20 mouse cellular contexts compared by ENCODE assay signal in genomic region chr5:113493997-113494396, GRCm38 (mm10). TPM values are rescaled to one million over a fixed set of nuclear protein-coding genes. Genes with fewer than 3 reads are reported as not detected.
DNase-seq lines count a peak whose midpoint lies in the region; ATAC-seq and TF ChIP-seq lines count a peak whose summit lies in the region.
"Had no signal": no experiment of that assay in that cellular context is flagged by ENCODE, and none has a peak within 500 bp of the region (broad histone marks: within the 10 kb centered on the region; RNA-seq: fewer than 3 reads in every experiment).

No protein-coding gene starts in this region.

- no peaks in the 10 kb centered on the region for H3K27me3 ChIP-seq in forebrain, postnatal 0 days (ENCODE audit: insufficient read depth, low read length)
- peaks cover 50% of the 10 kb centered on the region for H3K27me3 ChIP-seq in forebrain, embryonic 10.5 days (ENCODE audit: poor library complexity, severe bottlenecking)
- H3K27me3 ChIP-seq in hindbrain, embryonic 12.5 days, result peaks cover 22% of the 10 kb centered on the region; the same call in 1 of the 2 replicates
- no peaks in the 10 kb centered on the region for H3K27me3 ChIP-seq in hindbrain, embryonic 15.5 days
- no peaks in the 10 kb centered on the region; the same call in 1 of the 2 replicates for H3K27me3 ChIP-seq in midbrain, postnatal 0 days (ENCODE audit: insufficient read depth, low read length)

- no peaks in the 10 kb centered on the region for H3K36me3 ChIP-seq in forebrain, postnatal 0 days (ENCODE audit: insufficient read depth)
- no peaks in the 10 kb centered on the region for H3K36me3 ChIP-seq in forebrain, embryonic 10.5 days (replicated peaks)
- no peaks in the 10 kb centered on the region for H3K36me3 ChIP-seq in hindbrain, embryonic 12.5 days
- no peaks in the 10 kb centered on the region for H3K36me3 ChIP-seq in hindbrain, embryonic 15.5 days
- no peaks in the 10 kb centered on the region for H3K36me3 ChIP-seq in midbrain, postnatal 0 days (ENCODE audit: insufficient read depth, low read length)
- H3K36me3 ChIP-seq: embryonic facial prominence, embryonic 13.5 days; G1E; limb, embryonic 12.5 days; liver, embryonic 13.5 days; lung, embryonic 15.5 days had no signal

- H3K9ac ChIP-seq in forebrain, postnatal 0 days, result no peak overlapping the region
- H3K9ac ChIP-seq in hindbrain, embryonic 12.5 days, result no peak overlapping the region
- H3K9ac ChIP-seq in hindbrain, embryonic 15.5 days, result no peak overlapping the region
- peak overlapping the region; percentile 37; the same call in 1 of the 2 replicates for H3K9ac ChIP-seq in midbrain, postnatal 0 days (replicated peaks; ENCODE audit: low read length, poor library complexity, severe bottlenecking)
- H3K9ac ChIP-seq: limb, embryonic 12.5 days; liver, embryonic 13.5 days; lung, embryonic 15.5 days had no signal

- no peak for ATAC-seq in forebrain, postnatal 0 days
- no peak for ATAC-seq in hindbrain, embryonic 12.5 days (ENCODE audit: low FRiP score)
- ATAC-seq in hindbrain, embryonic 15.5 days (ENCODE audit: low FRiP score, low read depth), result no peak
- ATAC-seq in midbrain, postnatal 0 days (ENCODE audit: low FRiP score), result no peak
- ATAC-seq: CD4-positive, CD25-positive, alpha-beta regulatory T cell, adult 4 months; intestine, embryonic 16.5 days had no signal

- 68% methylated on average over 8 of the region's 8 CpGs for WGBS in forebrain, postnatal 0 days
- 80% methylated on average over 8 of the region's 8 CpGs for WGBS in forebrain, embryonic 10.5 days
- WGBS in hindbrain, embryonic 12.5 days, result 76% methylated on average over 8 of the region's 8 CpGs
- WGBS in hindbrain, embryonic 15.5 days, result 74% methylated on average over 8 of the region's 8 CpGs
- 69% methylated on average over 8 of the region's 8 CpGs for WGBS in midbrain, postnatal 0 days

- H3K27ac ChIP-seq in forebrain, postnatal 0 days (ENCODE audit: low read depth, low read length), result no peak overlapping the region
- H3K27ac ChIP-seq in forebrain, embryonic 10.5 days, result no peak overlapping the region
- H3K27ac ChIP-seq in hindbrain, embryonic 12.5 days, result no peak overlapping the region
- H3K27ac ChIP-seq in hindbrain, embryonic 15.5 days (replicated peaks), result no peak overlapping the region
- H3K27ac ChIP-seq in midbrain, postnatal 0 days (ENCODE audit: low read depth, low read length), result no peak overlapping the region
- H3K27ac ChIP-seq: embryonic facial prominence, embryonic 13.5 days; limb, embryonic 12.5 days; liver, embryonic 13.5 days; lung, embryonic 15.5 days had no signal

- DNase-seq in forebrain, postnatal 0 days, result no peak
- DNase-seq in forebrain, embryonic 10.5 days (ENCODE audit: extremely low spot score, low spot score), result no peak
- DNase-seq in midbrain, postnatal 0 days (ENCODE audit: low spot score), result no peak
- DNase-seq in lung, postnatal 10 days, result no peak
- DNase-seq in layer of hippocampus, adult 18-20 months (ENCODE audit: low spot score in 2 of 2), result no peak
- DNase-seq: adrenal gland, postnatal 36 days; heart, postnatal 36 days; liver, embryonic 13.5 days; thymus, postnatal 25 days had no signal

- peaks cover 16% of the 10 kb centered on the region for H3K4me1 ChIP-seq in forebrain, postnatal 0 days (ENCODE audit: insufficient read depth)
- peaks cover 52% of the 10 kb centered on the region for H3K4me1 ChIP-seq in forebrain, embryonic 10.5 days
- H3K4me1 ChIP-seq in hindbrain, embryonic 12.5 days, result peaks cover 41% of the 10 kb centered on the region
- peaks cover 45% of the 10 kb centered on the region for H3K4me1 ChIP-seq in hindbrain, embryonic 15.5 days (replicated peaks)
- peaks cover 12% of the 10 kb centered on the region; the same call in 1 of the 2 replicates for H3K4me1 ChIP-seq in midbrain, postnatal 0 days (ENCODE audit: insufficient read depth, low read length)
- H3K4me1 ChIP-seq: liver, embryonic 13.5 days had no signal

- no peaks in the 10 kb centered on the region for H3K9me3 ChIP-seq in forebrain, postnatal 0 days (ENCODE audit: low read length)
- H3K9me3 ChIP-seq in forebrain, embryonic 10.5 days, result no peaks in the 10 kb centered on the region
- no peaks in the 10 kb centered on the region for H3K9me3 ChIP-seq in hindbrain, embryonic 12.5 days (replicated peaks)
- no peaks in the 10 kb centered on the region for H3K9me3 ChIP-seq in hindbrain, embryonic 15.5 days
- H3K9me3 ChIP-seq in midbrain, postnatal 0 days (ENCODE audit: low read length), result no peaks in the 10 kb centered on the region
- H3K9me3 ChIP-seq: embryonic facial prominence, embryonic 13.5 days; limb, embryonic 12.5 days; liver, embryonic 13.5 days; lung, embryonic 15.5 days had no signal

- TF ChIP-seq CTCF in forebrain, postnatal 0 days (IDR thresholded peaks at IDR 0.05; ENCODE audit: low read depth), result no peak
- no peak for TF ChIP-seq CTCF in midbrain, postnatal 0 days (IDR thresholded peaks at IDR 0.05)

- peak overlapping the region; percentile 83 for H3K4me2 ChIP-seq in forebrain, postnatal 0 days (ENCODE audit: low read depth)
- H3K4me2 ChIP-seq in hindbrain, embryonic 12.5 days (replicated peaks), result peak overlapping the region; percentile 84; the same call in 1 of the 2 replicates
- peak overlapping the region; percentile 66 for H3K4me2 ChIP-seq in hindbrain, embryonic 15.5 days
- H3K4me2 ChIP-seq in midbrain, postnatal 0 days (ENCODE audit: low read depth, low read length, poor library complexity, severe bottlenecking), result peak overlapping the region; percentile 85
- H3K4me2 ChIP-seq: heart, embryonic 11.5 days; limb, embryonic 12.5 days; liver, embryonic 13.5 days; lung, embryonic 15.5 days had no signal

- no peak overlapping the region for H3K4me3 ChIP-seq in forebrain, postnatal 0 days (ENCODE audit: low read depth, low read length)
- H3K4me3 ChIP-seq in forebrain, embryonic 10.5 days, result no peak overlapping the region
- no peak overlapping the region for H3K4me3 ChIP-seq in hindbrain, embryonic 12.5 days
- peak overlapping the region; percentile 6; the same call in 1 of the 2 replicates for H3K4me3 ChIP-seq in hindbrain, embryonic 15.5 days
- peak overlapping the region; percentile 66; the same call in 1 of the 2 replicates for H3K4me3 ChIP-seq in midbrain, postnatal 0 days (ENCODE audit: low read depth, low read length)
- H3K4me3 ChIP-seq: embryonic facial prominence, embryonic 13.5 days; limb, embryonic 12.5 days; liver, embryonic 13.5 days; lung, embryonic 15.5 days; myocyte had no signal

RNA-seq across cellular contexts. Expression of gene Wscd2, which starts 3.9 kb away (rescaled TPM):
- 24.4 and 25.1 TPM in 2 replicates for total RNA-seq in forebrain, postnatal 0 days (2014; rRNA removed)
- polyA plus RNA-seq in forebrain, postnatal 0 days (2015; fragmentation: Nextera tagmentation; extraction: Ambion mirVana), result 8.1 and 10.2 TPM in 2 replicates
- 3.9 and 4.5 TPM in 2 replicates for polyA plus RNA-seq in forebrain, embryonic 10.5 days (2016; fragmentation: Nextera tagmentation; extraction: Ambion mirVana)
- 13.5 and 14.1 TPM in 2 replicates for polyA plus RNA-seq in hindbrain, embryonic 12.5 days (2016; fragmentation: Nextera tagmentation; extraction: Ambion mirVana)
- 13.2 and 13.8 TPM in 2 replicates for polyA plus RNA-seq in hindbrain, embryonic 15.5 days (2015; fragmentation: Nextera tagmentation; extraction: Ambion mirVana)
- total RNA-seq in midbrain, postnatal 0 days (2014; rRNA removed), result 26.4 and 28.8 TPM in 2 replicates
- 11.7 and 13.2 TPM in 2 replicates for polyA plus RNA-seq in midbrain, postnatal 0 days (2015; fragmentation: Nextera tagmentation; extraction: Ambion mirVana)
- total RNA-seq in layer of hippocampus, adult 18-20 months (2021), result 10 to 100 TPM; 81.3 to 83.7 TPM
- total RNA-seq: megakaryocyte progenitor cell, adult 5-6 weeks had no signal
- polyA plus RNA-seq: G1E, myocyte had no signal

Comparison
In these comparisons a context has a peak if more than half of its experiments do, and no peak if none do; other contexts are left out.
1. H3K4me3 ChIP-seq: peak in hindbrain, embryonic 15.5 days (single experiment) and midbrain, postnatal 0 days (single experiment); none in forebrain, postnatal 0 days (single experiment), forebrain, embryonic 10.5 days (single experiment) and hindbrain, embryonic 12.5 days (single experiment).
2. Peak in every context shown above with its lines, with median percentiles within 50 percentile points of each other: H3K4me2 ChIP-seq.